Mouse (Mus musculus): Measurements from ENCODE around the gene Pip. TPM values are rescaled to one million over a fixed set of nuclear protein-coding genes. Genes with fewer than 3 reads are reported as not detected.

Gene Pip
- polyA plus RNA-seq (2012; rRNA removed; ENCODE audit: low replicate concordance): not detected in 2 replicates

DNA sequence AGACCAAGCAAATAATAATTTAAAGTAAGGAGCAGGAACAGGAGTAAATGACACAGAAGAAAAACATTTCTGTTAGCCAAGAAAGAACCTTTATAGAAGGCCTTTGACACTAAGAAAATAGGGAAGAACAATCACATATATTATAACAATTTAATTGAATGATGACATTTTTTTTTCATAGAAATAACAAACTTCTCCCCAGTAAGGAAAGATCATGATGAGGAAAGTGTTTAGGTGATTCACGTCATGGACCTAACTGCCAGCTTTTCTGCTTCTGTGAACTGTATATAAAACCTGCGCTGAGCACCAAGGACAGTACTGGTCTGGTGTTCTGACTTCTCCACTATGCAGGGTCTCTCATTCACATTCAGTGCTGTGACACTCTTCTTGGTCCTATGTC, at the start of gene Pip:
Gene Pip (plus strand): TSS at position 301 of the 400 bp plus-strand sequence.

DNA sequence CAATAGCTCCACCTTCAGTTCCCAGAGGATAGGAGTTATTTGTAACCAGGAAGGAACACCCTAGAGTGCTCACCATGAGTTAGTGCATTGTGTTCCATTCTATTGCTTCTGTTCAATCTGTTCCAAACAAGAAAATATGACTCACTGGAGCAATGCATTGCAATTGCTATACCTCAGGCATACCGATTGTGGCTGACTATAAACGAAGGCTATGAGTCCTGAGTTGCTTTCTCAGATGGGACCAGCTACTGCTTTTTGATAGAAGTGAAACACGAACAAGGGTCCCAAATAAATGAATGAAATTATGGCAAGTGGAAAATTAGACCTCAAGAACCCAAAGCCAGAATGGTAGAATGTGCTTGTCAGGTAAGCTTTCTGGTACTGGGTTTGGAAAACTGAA, 5.4 kb downstream of the Pip start, which contains the start of gene Sval2:
Gene Sval2 (plus strand): TSS at position 301 of the 400 bp plus-strand sequence.

Other genes starting within 250 kb of the Pip start
- gene Ephb6, start 242.1 kb upstream of the Pip start, polyA plus RNA-seq (2012; rRNA removed; ENCODE audit: low replicate concordance): 20.3 and 26.2 TPM in 2 replicates
- 0.86 and 1.7 TPM in 2 replicates for gene Trpv6, start 211.1 kb upstream of the Pip start, polyA plus RNA-seq (2012; rRNA removed; ENCODE audit: low replicate concordance)
- gene Trpv5, start 166.8 kb upstream of the Pip start, polyA plus RNA-seq (2012; rRNA removed; ENCODE audit: low replicate concordance): not detected in 2 replicates
- not detected in 2 replicates for gene Llcfc1, start 163.1 kb upstream of the Pip start, polyA plus RNA-seq (2012; rRNA removed; ENCODE audit: low replicate concordance)
- gene Kel, start 143.2 kb upstream of the Pip start, polyA plus RNA-seq (2012; rRNA removed; ENCODE audit: low replicate concordance): 0.14 TPM in 1 of 2 replicates, not detected in the other
- not detected in 2 replicates for gene Olfr459, start 72.4 kb upstream of the Pip start, polyA plus RNA-seq (2012; rRNA removed; ENCODE audit: low replicate concordance)
- gene Sval2, start 5.5 kb downstream of the Pip start, polyA plus RNA-seq (2012; rRNA removed; ENCODE audit: low replicate concordance): not detected in 2 replicates
- not detected in 2 replicates for gene Sval1, start 104.1 kb downstream of the Pip start, polyA plus RNA-seq (2012; rRNA removed; ENCODE audit: low replicate concordance)
- not detected in 2 replicates for gene Sval3, start 120.6 kb downstream of the Pip start, polyA plus RNA-seq (2012; rRNA removed; ENCODE audit: low replicate concordance)
- gene Sva, start 190.9 kb downstream of the Pip start, polyA plus RNA-seq (2012; rRNA removed; ENCODE audit: low replicate concordance): not detected in 2 replicates

Data from mammary gland, adult 2 months (tissue).